Mouse (Mus musculus) kidney, embryonic 15.5 days (tissue): ENCODE results near the gene Rad23a. TPM values are rescaled to one million over a fixed set of nuclear protein-coding genes. Genes with fewer than 3 reads are reported as not detected.

Source experiments
- ATAC-seq: fragments of 200-750 bp; cut with Nextera tagmentation; replicated peaks from 2 replicates; pipeline ENCODE4 v1.8.0; 2017; ENCODE audit warnings: moderate TSS enrichment; ENCODE audit not compliant: low FRiP score
- H3K27ac ChIP-seq: fragments of 300-500 bp; sonication (generic); 2 replicates; pipeline ENCODE4 v1.5.1; 2015; ENCODE audit warnings: mild to moderate bottlenecking, inconsistent platforms
- H3K27me3 ChIP-seq: fragments of 300-500 bp; sonication (generic); 2 replicates; pipeline ENCODE4 v1.6.1; 2015; ENCODE audit warnings: inconsistent platforms
- H3K36me3 ChIP-seq: fragments of 300-500 bp; sonication (generic); 2 replicates; pipeline ENCODE4 v1.6.1; 2015; ENCODE audit warnings: inconsistent platforms
- H3K4me1 ChIP-seq: fragments of 300-500 bp; sonication (generic); 2 replicates; pipeline ENCODE4 v1.6.1; 2015; ENCODE audit warnings: inconsistent platforms
- H3K4me2 ChIP-seq: fragments of 300-500 bp; sonication (generic); 2 replicates; pipeline ENCODE4 v1.6.1; 2015; ENCODE audit warnings: moderate library complexity, mild to moderate bottlenecking, inconsistent platforms
- H3K4me3 ChIP-seq: fragments of 300-500 bp; sonication (generic); replicated peaks from 2 replicates; pipeline ENCODE4 v1.5.1; 2015; ENCODE audit warnings: mild to moderate bottlenecking, inconsistent platforms
- H3K9ac ChIP-seq: fragments of 300-500 bp; sonication (generic); 2 replicates; pipeline ENCODE4 v1.6.1; 2015; ENCODE audit warnings: mild to moderate bottlenecking, inconsistent platforms
- H3K9me3 ChIP-seq: fragments of 300-500 bp; sonication (generic); replicated peaks from 2 replicates; pipeline ENCODE4 v1.6.1; 2016; ENCODE audit warnings: inconsistent platforms
- WGBS: fragments of 180-500 bp; shearing (Covaris S2); methylation state at CpG from one replicate; pipeline ENCODE4 v1.1.7; 2015; ENCODE audit warnings: mixed read lengths; 5-methylcytosine and 5-hydroxymethylcytosine counted together
- polyA plus RNA-seq: library from polyadenylated mRNA; unstranded; fragments of >200 nt; fragmentation: Nextera tagmentation; extraction: Ambion mirVana; gene quantifications from 2 replicates; pipeline ENCODE4 v1.2.1, GENCODE M21; 2015

Gene Rad23a
- 112 and 122 TPM in 2 replicates for polyA plus RNA-seq

DNA sequence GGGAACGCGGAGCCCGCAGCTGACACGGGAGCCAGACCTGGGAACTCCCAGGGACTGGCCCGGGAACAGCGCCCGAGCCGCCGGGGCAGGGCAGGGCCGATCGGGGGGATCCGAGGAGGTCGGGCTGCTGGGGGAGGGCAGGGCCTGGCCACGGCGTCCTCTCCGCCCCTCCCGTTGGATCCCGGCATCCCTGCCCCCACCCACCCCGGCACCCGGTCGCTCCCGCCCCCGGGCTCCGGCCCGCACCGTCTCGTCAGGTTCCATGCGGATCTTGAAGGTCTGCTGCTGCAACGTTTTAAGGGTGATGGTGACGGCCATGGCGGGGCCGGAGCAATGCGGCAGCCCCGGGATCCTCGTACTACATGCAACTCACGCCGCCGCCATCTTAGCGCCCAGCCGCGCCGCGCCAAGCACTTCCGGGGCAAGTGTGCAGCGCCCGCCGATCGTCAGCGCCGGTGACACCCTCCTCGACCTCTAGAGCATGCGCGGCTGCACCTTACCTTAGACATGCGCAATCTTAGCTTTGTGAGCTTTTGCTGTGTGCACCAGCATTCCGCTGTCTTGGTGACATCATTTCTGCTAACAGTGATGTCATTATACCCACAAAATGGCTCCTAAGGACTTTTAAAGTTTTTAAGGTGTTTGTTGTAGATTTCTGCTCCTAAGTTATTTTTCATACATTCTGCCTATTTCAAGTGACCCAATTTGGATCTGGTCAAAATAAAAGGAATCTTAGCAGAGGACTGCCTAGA lies at the start of gene Rad23a:
Rad23a (minus strand) TSS at position 418 of the 752 bp plus-strand sequence.
- peak within 1 kb of the TSS; percentile 92 for H3K27ac ChIP-seq
- WGBS, result under 1% methylated on average over 55 of the region's 55 CpGs
- peak; percentile 93 for ATAC-seq
- H3K27me3 ChIP-seq, result no peaks in the 10 kb centered on the region
- H3K9me3 ChIP-seq, result no peaks in the 10 kb centered on the region
- H3K36me3 ChIP-seq, result peaks cover 81% of the 10 kb centered on the region
- H3K4me2 ChIP-seq, result peak within 1 kb of the TSS; percentile 71
- peak within 1 kb of the TSS; percentile 92 for H3K9ac ChIP-seq
- H3K4me3 ChIP-seq, result peak within 1 kb of the TSS; percentile 84
- peaks cover 69% of the 10 kb centered on the region for H3K4me1 ChIP-seq

DNA sequence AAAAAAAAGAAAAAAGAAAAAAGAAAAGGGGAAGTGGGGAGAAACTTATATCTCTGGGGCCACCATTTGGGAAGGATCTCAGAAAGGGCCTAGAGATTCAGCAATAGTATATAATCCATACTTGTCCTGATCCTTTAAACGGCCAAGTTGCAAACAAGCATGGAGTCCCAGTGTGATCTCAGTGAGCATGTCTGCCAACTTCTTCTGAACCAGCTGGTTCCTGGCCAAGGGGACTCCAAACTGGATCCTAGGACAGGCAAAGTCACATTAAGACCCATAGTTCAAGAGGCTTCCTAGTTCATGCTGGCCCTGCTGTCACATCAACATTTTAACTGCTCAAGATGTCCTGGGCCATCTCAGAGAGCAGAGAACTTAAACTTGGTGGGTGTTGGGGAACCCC lies 48.7 kb upstream of the Rad23a start:
- H3K36me3 ChIP-seq, result peaks cover 66% of the 10 kb centered on the region
- peaks cover 12% of the 10 kb centered on the region for H3K4me1 ChIP-seq
- no peak overlapping the region for H3K27ac ChIP-seq
- H3K4me2 ChIP-seq, result no peak overlapping the region
- H3K27me3 ChIP-seq, result no peaks in the 10 kb centered on the region
- no peak for ATAC-seq
- no peak overlapping the region for H3K4me3 ChIP-seq
- 88% methylated on average over 1 of the region's 1 CpGs for WGBS
- no peaks in the 10 kb centered on the region for H3K9me3 ChIP-seq
- no peak overlapping the region for H3K9ac ChIP-seq

DNA sequence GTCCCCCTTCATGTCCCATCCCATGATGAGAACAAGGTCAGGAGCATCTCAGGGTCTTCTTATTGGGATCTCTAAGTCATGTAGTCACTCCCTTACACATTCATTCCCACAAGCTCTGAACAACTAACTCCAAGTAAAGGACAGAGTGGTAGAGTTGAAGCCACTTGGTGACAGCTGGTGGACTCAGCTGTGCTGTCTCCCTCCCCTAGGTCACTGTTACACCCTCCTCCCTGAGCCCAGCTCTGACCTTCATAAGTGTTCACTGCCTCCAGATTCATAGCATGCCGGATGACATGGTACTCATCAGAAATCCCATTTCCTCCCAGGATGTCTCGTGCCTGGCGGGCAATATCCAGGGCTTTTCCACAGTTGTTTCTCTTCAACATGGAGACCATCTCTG lies 47.8 kb upstream of the Rad23a start:
- Histone ChIP-seq H3K36me3 (peaks cover 71% of the 10 kb centered on the region), H3K4me2 (no peak overlapping the region), H3K27me3 (no peaks in the 10 kb centered on the region), H3K4me3 (no peak overlapping the region), H3K9ac (no peak overlapping the region), H3K9me3 (no peaks in the 10 kb centered on the region), H3K4me1 (peaks cover 9% of the 10 kb centered on the region), H3K27ac (no peak overlapping the region)
- no peak for ATAC-seq
- 94% methylated on average over 3 of the region's 3 CpGs for WGBS

DNA sequence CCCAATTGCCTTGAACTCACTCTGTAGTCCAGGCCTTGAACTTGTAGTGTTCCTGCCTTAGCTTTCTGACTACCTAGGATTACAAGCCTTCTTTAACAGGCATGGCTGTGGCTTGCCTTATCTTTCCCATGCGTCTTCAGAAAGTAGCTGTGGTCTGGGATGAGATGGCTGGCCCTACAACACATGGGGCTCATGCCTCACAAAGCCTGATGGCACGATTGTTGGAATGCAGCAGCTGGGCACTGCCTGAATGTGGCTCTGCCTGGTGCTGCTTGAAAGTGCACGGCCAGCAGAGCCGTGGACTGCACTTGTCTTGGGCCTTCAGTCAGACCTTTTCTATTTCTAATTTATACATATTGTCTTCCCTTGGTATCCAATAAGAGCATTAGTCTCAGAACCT lies 44.3 kb upstream of the Rad23a start:
- WGBS, result 89% methylated on average over 4 of the region's 4 CpGs
- H3K4me1 ChIP-seq, result no peaks in the 10 kb centered on the region
- H3K4me2 ChIP-seq, result no peak overlapping the region
- no peaks in the 10 kb centered on the region for H3K9me3 ChIP-seq
- peaks cover 53% of the 10 kb centered on the region for H3K36me3 ChIP-seq
- H3K27me3 ChIP-seq, result no peaks in the 10 kb centered on the region
- H3K4me3 ChIP-seq, result no peak overlapping the region
- H3K9ac ChIP-seq, result no peak overlapping the region
- H3K27ac ChIP-seq, result no peak overlapping the region
- no peak for ATAC-seq

DNA sequence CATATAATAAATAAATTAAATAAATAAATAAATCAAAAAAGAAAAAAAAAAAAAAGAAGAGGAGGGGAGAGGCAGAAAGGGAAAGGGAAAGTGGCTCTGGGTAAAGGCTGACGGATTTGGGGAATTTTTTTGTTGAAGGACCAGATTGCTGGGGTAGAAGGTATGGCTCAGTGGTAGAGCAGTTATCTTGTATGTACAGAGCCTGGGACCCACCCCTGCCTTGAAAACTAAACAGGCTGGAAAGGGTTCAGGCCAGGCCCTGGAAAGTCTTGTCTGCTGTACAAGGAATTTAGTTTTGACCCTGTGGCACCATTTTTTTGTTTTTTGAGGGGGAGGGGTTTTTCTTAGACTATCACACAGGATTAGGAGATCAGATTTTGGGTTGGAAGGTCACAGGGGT lies 38.5 kb upstream of the Rad23a start:
- no peaks in the 10 kb centered on the region for H3K9me3 ChIP-seq
- 89% methylated on average over 1 of the region's 1 CpGs for WGBS
- 0 out of 2 replicates have a peak, but pooled peaks cover 5% of the 10 kb centered on the region for H3K36me3 ChIP-seq
- H3K4me1 ChIP-seq, result no peaks in the 10 kb centered on the region
- no peak overlapping the region for H3K4me2 ChIP-seq
- no peak overlapping the region for H3K27ac ChIP-seq
- ATAC-seq, result no peak
- no peak overlapping the region for H3K9ac ChIP-seq
- no peak overlapping the region for H3K4me3 ChIP-seq
- no peaks in the 10 kb centered on the region for H3K27me3 ChIP-seq

DNA sequence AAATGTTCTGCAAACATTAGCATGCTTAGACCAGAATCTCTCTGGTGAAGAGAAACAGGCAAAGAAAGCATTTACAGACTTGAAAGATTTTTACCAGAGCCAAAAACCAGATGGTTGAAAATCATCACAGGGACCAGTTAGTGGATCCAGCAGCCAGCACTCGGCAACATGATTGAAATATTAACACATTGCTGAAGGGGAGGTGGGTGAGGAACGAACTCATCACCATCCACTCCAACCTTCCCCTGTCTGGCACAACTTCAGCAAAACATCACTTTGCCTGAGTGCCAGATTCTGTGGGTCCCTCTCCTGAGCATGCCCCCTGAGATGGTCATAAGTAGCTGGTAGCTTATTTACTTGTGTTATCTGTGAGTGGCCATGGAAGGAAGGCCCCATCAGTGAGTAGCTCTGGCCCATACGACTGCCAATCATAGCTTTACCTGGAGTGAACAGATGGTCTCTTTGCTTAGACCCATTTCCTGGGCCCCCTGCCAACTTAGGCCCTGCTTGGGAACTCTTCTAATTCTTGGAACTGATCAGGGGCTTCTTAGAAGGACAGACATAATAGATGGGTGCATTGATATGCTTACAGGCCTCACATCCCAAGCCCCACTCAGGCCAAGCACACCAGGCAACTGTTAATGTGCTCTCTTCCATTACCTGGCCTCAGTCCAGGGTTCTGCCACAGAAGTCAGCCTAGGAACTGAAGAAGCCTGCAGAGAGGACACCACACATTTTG lies 37.0 kb upstream of the Rad23a start:
- no peaks in the 10 kb centered on the region for H3K36me3 ChIP-seq
- no peak overlapping the region for H3K9ac ChIP-seq
- H3K27ac ChIP-seq, result no peak overlapping the region
- no peak overlapping the region for H3K4me3 ChIP-seq
- H3K9me3 ChIP-seq, result no peaks in the 10 kb centered on the region
- no peak overlapping the region for H3K4me2 ChIP-seq
- ATAC-seq, result no peak
- WGBS, result 94% methylated on average over 3 of the region's 3 CpGs
- peaks cover 7% of the 10 kb centered on the region for H3K4me1 ChIP-seq
- 0 out of 2 replicates have a peak, but pooled peaks cover 3% of the 10 kb centered on the region for H3K27me3 ChIP-seq

DNA sequence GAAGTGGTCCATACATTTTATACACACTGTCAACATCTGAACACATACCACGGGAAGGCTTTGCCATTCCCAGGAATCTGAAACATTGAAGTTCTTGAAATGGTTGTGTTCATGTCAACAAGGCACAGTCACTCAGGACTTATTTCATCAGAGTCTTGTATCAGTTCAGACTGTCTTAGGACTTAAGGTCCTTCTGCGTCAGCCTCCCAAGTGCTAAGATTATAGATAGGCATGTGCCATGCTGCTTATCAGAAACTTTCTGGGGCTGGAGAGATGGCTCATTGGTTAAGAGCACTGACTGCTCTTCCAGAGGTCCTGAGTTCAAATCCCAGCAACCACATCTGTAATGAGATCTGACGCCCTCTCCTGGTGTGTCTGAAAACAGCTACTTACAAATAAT lies 33.9 kb upstream of the Rad23a start:
- Histone ChIP-seq H3K36me3 (peaks cover 3% of the 10 kb centered on the region; the same call in 1 of the 2 replicates), H3K9me3 (no peaks in the 10 kb centered on the region), H3K4me1 (peaks cover 17% of the 10 kb centered on the region), H3K4me3 (no peak overlapping the region), H3K27me3 (0 out of 2 replicates have a peak, but pooled peaks cover 3% of the 10 kb centered on the region), H3K4me2 (no peak overlapping the region), H3K9ac (no peak overlapping the region), H3K27ac (no peak overlapping the region)
- WGBS, result 90% methylated on average over 3 of the region's 3 CpGs
- ATAC-seq, result no peak

DNA sequence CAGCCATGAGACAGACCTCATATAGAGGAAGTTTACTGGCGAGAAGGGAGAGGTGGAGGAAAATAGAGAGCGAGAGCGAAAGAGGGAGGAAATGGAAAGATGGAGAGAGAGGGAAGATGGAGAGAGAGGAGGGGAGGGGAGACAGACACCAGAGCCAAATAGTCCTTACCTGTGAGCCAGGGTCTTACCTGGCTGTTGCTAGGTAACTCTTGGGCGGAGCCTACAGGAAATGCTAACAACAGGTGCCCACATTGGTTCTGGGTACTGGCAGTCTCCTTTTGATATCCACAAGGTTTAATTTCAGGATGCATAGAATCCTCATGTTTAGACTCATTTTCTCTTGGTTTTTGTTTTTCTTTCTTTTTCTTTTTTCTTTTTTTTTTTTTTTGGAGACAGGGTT lies 32.6 kb upstream of the Rad23a start:
- Histone ChIP-seq H3K27me3 (0 out of 2 replicates have a peak, but pooled peaks cover 3% of the 10 kb centered on the region), H3K4me2 (peak overlapping the region; percentile 99), H3K27ac (no peak overlapping the region), H3K9ac (no peak overlapping the region), H3K9me3 (no peaks in the 10 kb centered on the region), H3K4me1 (peaks cover 17% of the 10 kb centered on the region), H3K36me3 (peaks cover 15% of the 10 kb centered on the region), H3K4me3 (peak overlapping the region; percentile 59)
- WGBS, result 65% methylated on average over 4 of the region's 4 CpGs
- no peak for ATAC-seq

- Histone ChIP-seq H3K9me3 (no peaks in the 10 kb centered on the region), H3K27me3 (0 out of 2 replicates have a peak, but pooled peaks cover 3% of the 10 kb centered on the region), H3K27ac (no peak overlapping the region), H3K4me2 (peak overlapping the region; percentile 99), H3K36me3 (peaks cover 21% of the 10 kb centered on the region), H3K9ac (peak overlapping the region; percentile 59), H3K4me1 (peaks cover 17% of the 10 kb centered on the region), H3K4me3 (peak overlapping the region; percentile 59)
- WGBS, result 2% methylated on average over 53 of the region's 54 CpGs
- peak; percentile 61 for ATAC-seq
Measured at GRCm38 (mm10) chr8:84872309-84872965, 32.0 kb upstream of the Rad23a start.

GRCm38 (mm10) chr8:84871376-84872308 lies 31.2 kb upstream of the Rad23a start, which contains the start of gene Syce2:
TSS of gene Syce2 (plus strand) at chr8:84872111.
- 14% methylated on average over 46 of the region's 46 CpGs for WGBS
- Histone ChIP-seq H3K27me3 (0 out of 2 replicates have a peak, but pooled peaks cover 3% of the 10 kb centered on the region), H3K4me2 (peak within 1 kb of the TSS; percentile 99), H3K27ac (no peak within 1 kb of the TSS), H3K36me3 (peaks cover 29% of the 10 kb centered on the region), H3K9me3 (no peaks in the 10 kb centered on the region), H3K9ac (peak within 1 kb of the TSS; percentile 59), H3K4me3 (peak within 1 kb of the TSS; percentile 59), H3K4me1 (peaks cover 17% of the 10 kb centered on the region)
- peak; percentile 66 for ATAC-seq

DNA sequence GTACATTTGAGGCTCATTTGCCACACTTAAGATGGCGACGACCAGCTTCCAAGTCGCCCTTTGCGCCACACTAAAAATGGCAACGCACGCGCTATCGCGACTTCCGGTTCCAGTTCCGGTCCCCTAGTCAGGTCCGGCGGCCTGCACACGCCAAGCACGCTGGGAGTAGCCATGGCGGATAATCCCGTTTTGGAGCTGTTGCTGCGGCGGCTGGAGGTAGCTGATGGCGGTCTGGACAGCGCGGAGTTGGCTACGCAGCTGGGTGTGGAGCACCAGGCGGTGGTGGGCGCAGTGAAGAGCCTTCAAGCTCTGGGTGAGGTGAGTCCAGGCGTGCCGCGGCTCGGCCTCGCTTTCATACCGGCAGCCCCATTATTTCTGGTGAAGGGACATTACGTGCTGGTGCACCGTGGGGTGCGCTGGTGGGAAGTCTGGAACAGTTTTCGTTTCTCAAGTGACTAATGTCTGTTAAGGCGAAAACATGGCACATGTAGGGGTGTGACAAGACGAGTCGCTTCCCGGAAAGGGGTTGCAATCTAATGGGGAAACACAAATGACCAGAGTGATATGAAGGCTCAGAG lies 16.5 kb upstream of the Rad23a start, which contains the start of gene Farsa:
Farsa (plus strand) TSS at position 126 of the 578 bp plus-strand sequence.
- peak within 1 kb of the TSS; percentile 82 for H3K4me2 ChIP-seq
- peaks cover 32% of the 10 kb centered on the region for H3K36me3 ChIP-seq
- peaks cover 12% of the 10 kb centered on the region for H3K4me1 ChIP-seq
- ATAC-seq, result peak; percentile 89
- H3K27ac ChIP-seq, result peak within 1 kb of the TSS; percentile 77
- no peaks in the 10 kb centered on the region for H3K27me3 ChIP-seq
- H3K9me3 ChIP-seq, result no peaks in the 10 kb centered on the region
- WGBS, result under 1% methylated on average over 39 of the region's 39 CpGs
- peak within 1 kb of the TSS; percentile 95 for H3K4me3 ChIP-seq
- H3K9ac ChIP-seq, result peak within 1 kb of the TSS; percentile 93
